Mouse (Mus musculus) heart, adult 18-20 months (tissue): ENCODE data around the gene Med22. TPM values are rescaled to one million over a fixed set of nuclear protein-coding genes. Genes with fewer than 3 reads are reported as not detected.

Source experiments
- DNase-seq, 2 experiments: peaks; one replicate each; pipeline ENCODE4 v3.0.0; 2021 to 2022; ENCODE audit warnings: mixed read lengths in 1 of 2
- total RNA-seq, 2 experiments: library from RNA; stranded (reverse); gene quantifications; 2 replicates each; pipeline ENCODE4 v1.2.3; 2021

Gene Med22
- total RNA-seq, 2 experiments from 2014 or later, result 24.7 to 25.6 TPM

DNA sequence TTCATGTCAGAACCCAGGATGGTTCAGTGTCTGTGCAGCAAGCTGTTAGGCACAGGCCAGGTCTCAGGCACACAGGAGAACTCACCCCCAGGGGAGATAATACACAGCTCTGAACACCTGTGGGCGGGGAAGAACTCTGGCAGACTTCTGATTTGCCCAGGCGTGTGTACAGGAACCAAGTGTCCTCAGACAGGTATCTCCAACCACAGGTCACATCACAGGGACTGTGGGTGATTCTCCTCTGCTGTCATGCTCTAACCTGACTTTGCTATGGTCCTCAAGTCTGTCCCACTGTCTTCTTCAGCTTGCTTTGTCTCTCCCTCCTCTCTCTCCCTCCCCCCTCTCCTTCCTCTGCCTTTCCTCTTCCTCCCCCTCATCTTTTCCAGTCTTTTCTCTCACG lies 45.6 kb downstream of the Med22 start, which contains the start of gene Abo:
TSS of gene Abo (minus strand) at position 101 of the 400 bp plus-strand sequence.
- no peak for DNase-seq

GRCm38 (mm10) chr2:26862856-26863255 lies 47.6 kb downstream of the Med22 start:
- no peak for DNase-seq

Other genes with a start within 250 kb of the Med22 start
- not detected for gene Lcn4, start 239.4 kb downstream of the Med22 start, total RNA-seq
- gene Abo, start 45.7 kb downstream of the Med22 start, total RNA-seq, result not detected
- 10 to 100 TPM; 11.7 to 14.2 TPM for gene Surf6, start 7.8 kb downstream of the Med22 start, total RNA-seq
- 100 to 1,000 TPM; 282 to 289 TPM for gene Rpl7a, start 87 bp upstream of the Med22 start, total RNA-seq
- 10 to 100 TPM; 12.8 to 15.3 TPM for gene Surf2, start 5.7 kb upstream of the Med22 start, total RNA-seq
- 10 to 100 TPM; 61.3 to 61.6 TPM for gene Surf1, start 5.9 kb upstream of the Med22 start, total RNA-seq
- 10 to 100 TPM; 77.9 to 83.1 TPM for gene Surf4, start 23.3 kb upstream of the Med22 start, total RNA-seq
- not detected for gene Stkld1, start 23.4 kb upstream of the Med22 start, total RNA-seq
- 10 to 100 TPM; 11.1 to 12.1 TPM for gene Rexo4, start 53.7 kb upstream of the Med22 start, total RNA-seq
- gene Adamts13, start 62.7 kb upstream of the Med22 start, total RNA-seq, result not detected
- 10 to 100 TPM; 45.6 to 48.8 TPM for gene Cacfd1, start 99.2 kb upstream of the Med22 start, total RNA-seq
- under 1 TPM; 0.17 to 0.31 TPM for gene Slc2a6, start 117.3 kb upstream of the Med22 start, total RNA-seq
- not detected for gene Mymk, start 161.5 kb upstream of the Med22 start, total RNA-seq
- gene Adamtsl2, start 168.7 kb upstream of the Med22 start, total RNA-seq, result 10 to 100 TPM in 1 of 2 experiments, 1 to 10 TPM in 1; 4.5 to 10.1 TPM
- gene Fam163b, start 231.8 kb upstream of the Med22 start, total RNA-seq, result under 1 TPM; 0.37 to 0.39 TPM